Mouse (Mus musculus): ENCODE data around the gene Rhbdf1.

DNA sequence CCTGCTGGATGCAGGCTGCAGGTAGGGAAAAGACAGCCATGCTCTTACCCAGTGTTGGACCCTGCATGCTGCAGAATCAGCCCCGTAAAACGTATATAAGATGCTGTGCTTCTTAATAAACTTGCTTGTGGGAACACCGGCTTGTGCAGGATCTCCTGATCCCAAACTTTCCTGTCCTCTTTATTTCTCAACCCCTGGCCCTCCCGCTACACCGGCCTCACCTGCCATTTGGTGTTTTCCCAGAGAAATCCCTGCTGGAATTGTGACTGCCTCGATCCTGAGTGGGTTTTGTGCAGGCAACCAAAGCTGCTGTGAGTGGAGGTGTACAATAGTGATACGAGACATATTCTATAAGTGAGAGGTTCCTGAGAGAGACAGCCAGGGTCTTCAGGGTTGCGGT is 37.6 kb downstream of the Rhbdf1 start:
- TF ChIP-seq CTCF (IDR thresholded peaks at IDR 0.05; ENCODE audit: insufficient read depth, low read length) = no peak
- TF ChIP-seq POLR2A (IDR thresholded peaks at IDR 0.05; ENCODE audit: borderline replicate concordance, extremely low read depth, low read depth, low read length) = no peak
